Mouse (Mus musculus) left cerebral cortex, postnatal 36 days (tissue): Measurements from ENCODE around the gene Gm42417. TPM values are rescaled to one million over a fixed set of nuclear protein-coding genes. Genes with fewer than 3 reads are reported as not detected.
A peak's percentile ranks its signal among the peaks of the same experiment; 100 is the strongest.

ENCODE experiments used
- DNase-seq, 2 experiments: peaks; one replicate each; pipeline ENCODE4 v3.0.0; 2021 to 2022; ENCODE audit warnings: low spot score in 2 of 2, mixed read lengths in 1 of 2
- intact Hi-C: fragments of 180-260 bp; cut with DNase I; formaldehyde crosslinking; loops from one replicate; pipeline ENCODE4 v1.15.1; 2025
- total RNA-seq, 2 experiments: library from RNA; stranded (reverse); gene quantifications; 2 replicates each; pipeline ENCODE4 v1.2.3; 2021

Gene Gm42417
- total RNA-seq, 2 experiments from 2014 or later, result not detected

GRCm38 (mm10) chr1:36567818-36568603 lies 28.8 kb upstream of the Gm42417 start:
- no peak for DNase-seq
- intact Hi-C loops, result no loop called here

- intact Hi-C loops, result no loop called here
- DNase-seq, result no peak
Observed at GRCm38 (mm10) chr1:36566425-36566824, 27.2 kb upstream of the Gm42417 start.

DNA sequence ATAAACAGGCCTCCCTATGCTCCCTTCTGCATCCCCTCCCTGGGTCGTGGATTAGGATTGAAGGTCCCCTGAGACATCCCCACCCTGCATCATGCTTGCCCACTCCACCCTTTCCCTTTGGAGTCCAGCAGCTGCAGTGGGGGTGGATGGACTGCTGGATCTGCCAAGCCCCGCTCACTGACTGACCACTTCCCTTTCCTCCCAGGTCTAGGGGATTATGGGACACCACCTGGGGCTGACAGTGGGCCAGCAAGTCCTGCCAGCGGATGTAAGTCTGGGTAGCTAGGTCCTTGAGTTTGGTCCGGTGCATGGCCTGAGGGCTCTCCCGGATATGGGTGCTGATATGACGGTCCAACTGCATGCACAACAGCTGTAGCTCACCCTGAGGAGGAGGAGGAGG lies 24.9 kb upstream of the Gm42417 start:
- no peak for DNase-seq
- intact Hi-C loops, result no loop called here

GRCm38 (mm10) chr1:36563632-36564031 lies 24.4 kb upstream of the Gm42417 start:
- no peak for DNase-seq
- intact Hi-C loops, result no loop called here

- intact Hi-C loops, result no loop called here
- no peak for DNase-seq
Observed at GRCm38 (mm10) chr1:36563197-36563596, 24.0 kb upstream of the Gm42417 start.

DNA sequence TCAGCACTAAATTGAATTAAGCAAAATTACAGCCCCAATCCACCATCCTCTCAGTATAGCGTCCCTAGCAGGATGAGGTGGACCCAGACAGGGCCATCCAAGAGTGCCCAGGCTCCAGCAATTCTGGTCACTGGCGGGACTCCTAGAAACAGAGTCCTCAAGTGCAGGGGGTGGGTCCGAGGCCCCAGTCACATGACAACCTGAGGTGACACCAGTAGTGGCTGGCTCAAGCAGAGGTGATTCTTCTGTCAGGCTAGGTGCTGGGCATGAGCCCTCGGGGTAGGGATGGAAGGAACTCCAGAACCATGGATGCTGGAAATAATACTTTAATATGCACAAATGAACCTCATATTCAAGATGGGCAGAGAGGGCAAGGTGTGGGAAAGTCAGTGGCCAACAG lies 23.2 kb upstream of the Gm42417 start:
- intact Hi-C loops, result no loop called here
- DNase-seq, result no peak

- DNase-seq, result no peak
- intact Hi-C loops, result no loop called here
Observed at GRCm38 (mm10) chr1:36560903-36561302, 21.7 kb upstream of the Gm42417 start.

- intact Hi-C loops, result loop anchor here (5.0 kb wide), 1 partner anchor 47 kb away; no protein-coding TSS in a partner anchor
- no peak for DNase-seq
Observed at GRCm38 (mm10) chr1:36559888-36560287, 20.7 kb upstream of the Gm42417 start.

DNA sequence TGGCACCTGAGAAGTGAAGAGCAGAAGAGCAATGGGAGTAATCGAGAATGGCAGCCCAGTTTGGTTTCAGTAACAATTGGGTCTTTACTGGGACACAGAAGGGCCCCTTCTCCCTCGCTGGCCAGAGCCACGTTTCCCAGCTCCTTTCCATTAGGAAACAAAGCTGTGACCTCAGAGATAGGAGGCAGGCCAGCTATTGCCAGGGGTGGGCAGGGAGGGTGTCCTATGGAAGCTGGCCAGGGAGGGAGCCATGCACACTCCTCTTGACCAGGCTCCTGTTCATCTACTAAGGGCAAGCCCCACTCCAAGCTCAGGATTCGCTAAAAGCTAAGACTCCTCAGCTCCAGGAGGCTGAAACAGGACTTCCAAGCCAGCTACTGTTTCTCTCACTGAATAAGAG lies 20.0 kb upstream of the Gm42417 start:
- no peak for DNase-seq
- intact Hi-C loops, result loop anchor here (5.0 kb wide), 1 partner anchor 48 kb away; no protein-coding TSS in a partner anchor

DNA sequence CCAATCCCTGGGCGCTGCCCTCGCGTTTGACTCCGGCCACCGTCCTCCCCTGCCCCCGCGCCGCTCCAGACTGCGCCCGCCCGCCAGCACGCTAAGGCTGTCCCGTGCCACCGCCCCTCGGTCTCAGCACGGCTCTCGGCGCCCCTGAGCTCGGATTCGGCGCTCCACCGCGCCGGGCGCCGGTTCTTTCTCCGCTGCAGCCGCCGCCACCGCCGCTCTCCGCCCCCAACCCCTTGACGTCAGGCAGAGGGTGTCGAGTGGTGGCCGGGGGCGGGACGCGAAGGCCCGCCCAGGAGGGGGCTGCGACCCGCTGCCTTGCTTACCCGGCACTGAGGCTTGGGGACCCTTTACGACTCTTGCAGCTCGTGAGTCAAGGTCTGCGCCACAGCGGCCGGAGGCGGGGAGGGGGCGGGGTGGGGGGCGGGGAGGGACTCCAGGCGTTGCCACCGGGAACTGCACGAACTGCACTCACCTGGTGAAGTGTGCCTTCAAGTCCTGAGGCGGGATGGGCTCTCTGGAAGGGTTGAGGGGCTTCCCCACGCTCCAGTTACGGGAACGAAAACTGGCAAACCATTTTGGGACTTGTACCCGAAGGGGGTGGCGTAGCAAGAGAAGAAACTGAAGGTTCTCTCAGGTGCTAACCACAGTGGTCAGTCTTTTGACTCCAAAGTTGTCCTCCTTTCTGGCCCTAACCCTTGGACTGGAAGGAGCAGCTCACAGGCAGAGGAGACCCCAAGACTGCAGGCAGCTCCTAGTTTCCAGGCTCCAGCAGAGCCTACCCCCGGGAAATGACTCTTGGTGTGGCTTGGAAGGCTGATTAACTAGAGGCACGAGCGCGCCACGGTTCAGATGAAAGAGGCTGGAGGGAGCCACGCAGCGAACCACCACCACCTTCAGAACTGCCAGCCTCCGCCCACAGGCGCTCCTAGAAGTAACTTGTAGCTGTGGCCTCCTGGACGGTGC lies 19.1 kb upstream of the Gm42417 start, which contains the start of gene Sema4c:
Gene Sema4c, minus strand, starts transcription at position 319 of the 963 bp plus-strand sequence.
- DNase-seq, result peak; percentile 74 to 84
- intact Hi-C loops, result loop anchor here (5.0 kb wide), 1 partner anchor 49 kb away; no protein-coding TSS in a partner anchor

GRCm38 (mm10) chr1:36557457-36558011 lies 18.3 kb upstream of the Gm42417 start:
- intact Hi-C loops, result loop anchor here (2.0 to 5.0 kb wide), 2 partner anchors 50 to 77 kb away; no protein-coding TSS in a partner anchor
- DNase-seq, result peak; percentile 79 to 81

- intact Hi-C loops, result loop anchor here (2.0 to 5.0 kb wide), 2 partner anchors 50 to 78 kb away; no protein-coding TSS in a partner anchor
- DNase-seq, result peak; percentile 89 to 91
Observed at GRCm38 (mm10) chr1:36556553-36557456, 17.6 kb upstream of the Gm42417 start.

GRCm38 (mm10) chr1:36555798-36556395 lies 16.7 kb upstream of the Gm42417 start:
- DNase-seq, result no peak
- intact Hi-C loops, result loop anchor here (2.0 to 5.0 kb wide), 2 partner anchors 51 to 79 kb away; no protein-coding TSS in a partner anchor

DNA sequence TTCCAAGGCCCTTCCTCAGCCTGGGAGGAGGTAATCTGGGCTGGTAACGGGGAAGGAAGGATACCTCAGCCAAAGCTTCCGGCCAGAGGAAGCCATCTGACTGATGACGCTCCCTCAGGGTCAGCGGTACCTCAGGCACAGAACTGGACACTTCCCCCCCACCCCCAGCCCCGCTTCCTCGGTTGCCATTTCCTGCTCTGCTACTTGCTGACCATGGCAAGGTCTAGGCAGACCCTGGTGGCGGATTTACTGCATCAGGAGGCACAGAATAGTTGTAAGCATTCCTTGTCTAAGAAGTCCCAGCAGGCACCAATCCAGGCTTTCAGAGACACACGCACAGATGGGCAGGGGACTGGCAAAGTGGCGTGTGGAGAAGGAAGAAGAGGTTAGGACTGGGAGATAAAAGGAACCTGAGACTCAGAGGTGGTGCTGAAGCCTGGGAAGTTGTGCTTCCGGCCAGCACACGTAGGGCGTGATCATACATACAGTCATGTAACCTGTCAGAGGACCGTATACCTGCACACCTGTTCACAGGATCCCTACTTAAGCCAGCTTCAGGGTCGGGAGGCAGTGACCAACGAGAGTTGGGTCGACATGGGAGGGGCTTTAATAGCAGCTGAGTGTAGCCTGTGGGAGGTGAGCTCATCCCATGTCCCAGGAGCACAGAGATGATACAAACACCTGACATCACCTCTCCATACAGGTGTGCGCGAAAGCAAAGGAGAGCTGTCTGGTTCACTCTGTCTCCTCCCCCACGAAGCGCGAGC lies 15.6 kb upstream of the Gm42417 start:
- no peak for DNase-seq
- intact Hi-C loops, result loop anchor here (5.0 kb wide), 1 partner anchor 52 kb away; no protein-coding TSS in a partner anchor

DNA sequence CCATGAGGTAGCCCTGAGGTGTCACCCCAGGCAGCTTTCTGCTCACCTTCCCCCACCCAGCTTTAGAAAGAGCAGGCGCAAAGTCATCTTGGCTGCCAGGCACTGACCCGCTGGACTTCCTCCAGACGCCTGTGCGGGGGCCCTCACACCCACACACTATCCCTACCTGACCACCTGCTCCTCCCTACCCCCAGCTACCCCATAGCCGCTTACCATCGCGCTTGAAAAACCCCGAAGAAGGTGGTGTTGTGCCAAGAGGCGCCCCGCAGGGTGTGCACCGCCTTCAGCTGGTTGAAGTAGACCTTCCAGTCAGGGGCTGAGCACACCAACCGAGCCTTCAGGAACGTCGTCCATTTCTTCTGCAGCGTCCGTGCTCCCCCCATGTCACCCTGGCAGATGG lies 13.3 kb upstream of the Gm42417 start:
- DNase-seq, result no peak

GRCm38 (mm10) chr1:36551904-36552303 lies 12.7 kb upstream of the Gm42417 start:
- no peak for DNase-seq
- intact Hi-C loops, result no loop called here

More for the DNA sequence above, 13.3 kb upstream of the Gm42417 start:
- intact Hi-C loops, result no loop called here

DNA sequence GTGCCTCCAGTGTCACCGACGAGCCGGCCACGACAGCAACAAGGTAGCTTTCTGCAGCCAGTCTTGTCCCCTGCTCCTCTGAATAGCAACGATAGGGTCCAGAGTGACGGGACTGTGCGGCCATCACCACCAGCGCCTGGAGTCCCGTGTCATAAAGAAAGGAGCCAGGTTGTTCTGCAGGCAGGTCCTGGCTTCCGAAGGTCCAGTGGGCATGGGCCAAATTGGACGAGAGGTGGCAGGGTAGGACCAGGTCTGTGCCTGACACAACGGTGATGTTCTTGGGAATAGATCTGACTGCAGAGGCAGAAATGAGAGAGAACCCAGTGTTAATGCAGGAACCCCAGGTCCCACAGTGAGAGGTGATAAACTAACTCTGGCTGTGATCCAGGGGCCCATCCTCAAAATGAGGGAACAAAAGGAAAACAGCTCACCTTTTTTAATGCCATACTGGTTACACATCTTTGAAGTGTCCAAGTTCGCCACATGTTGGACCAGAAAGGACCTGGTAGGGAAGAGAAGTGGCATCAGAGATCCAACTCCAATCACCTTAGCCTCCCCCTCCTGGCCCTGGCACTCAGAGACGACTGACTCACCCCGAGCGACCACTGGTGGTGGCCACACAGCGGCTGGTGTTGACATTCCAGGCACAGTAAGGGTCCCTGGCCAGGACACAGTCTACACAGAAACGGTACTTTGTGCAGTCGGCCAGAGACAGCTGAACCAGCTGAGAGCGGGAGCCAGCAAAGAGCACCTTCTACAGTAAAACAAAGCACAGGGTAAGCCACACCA lies 11.0 kb upstream of the Gm42417 start:
- intact Hi-C loops, result no loop called here
- no peak for DNase-seq
